Mouse (Mus musculus) bone marrow, adult 2 months (tissue): ENCODE measurements around the gene Apol10b. TPM values are rescaled to one million over a fixed set of nuclear protein-coding genes. Genes with fewer than 3 reads are reported as not detected.
"Not testable (repeated sequence)": the region's sequence is repeated elsewhere in the genome, so short reads cannot be mapped to it uniquely, and the experiment has no call there.

ENCODE experiments used
- H3K27ac ChIP-seq: fragments of 200-500 bp; 2 replicates; pipeline ENCODE4 v1.5.1; 2012; ENCODE audit warnings: low read depth, mild to moderate bottlenecking, control low read depth, inconsistent platforms, low read length; ENCODE audit not compliant: control insufficient read depth, poor library complexity, insufficient read depth
- H3K4me1 ChIP-seq: fragments of 200-500 bp; 2 replicates; pipeline ENCODE4 v1.6.1; 2011; ENCODE audit warnings: low read length; ENCODE audit not compliant: control insufficient read depth, insufficient read depth
- H3K4me3 ChIP-seq: fragments of 200-500 bp; replicated peaks from 2 replicates; pipeline ENCODE3; 2011; ENCODE audit warnings: mild to moderate bottlenecking, low read depth, low read length, control low read depth; ENCODE audit not compliant: control insufficient read depth
- CTCF ChIP-seq: fragments of 200-500 bp; IDR thresholded peaks from 2 replicates; pipeline ENCODE4 v1.5.1; 2011; ENCODE audit warnings: low read length, control low read depth; ENCODE audit not compliant: control insufficient read depth, insufficient read depth
- POLR2A ChIP-seq: fragments of 200-500 bp; IDR thresholded peaks from 2 replicates; pipeline ENCODE4 v1.6.1; 2011; ENCODE audit warnings: low read depth, mild to moderate bottlenecking, control low read depth, low read length, borderline replicate concordance; ENCODE audit not compliant: control insufficient read depth
- WGBS: fragments of 180-500 bp; shearing (Covaris S2); methylation state at CpG from one replicate; pipeline ENCODE4 v1.1.7; 2018; 5-methylcytosine and 5-hydroxymethylcytosine counted together
- polyA plus RNA-seq: library from polyadenylated mRNA; stranded (reverse); fragments of >200 nt; gene quantifications from 2 replicates; pipeline ENCODE4 v1.2.4, GENCODE M21; 2011; ENCODE audit warnings: low replicate concordance; ENCODE audit not compliant: missing spikeins, insufficient read depth, insufficient read length

Gene Apol10b
- polyA plus RNA-seq, 1 experiment = not detected

DNA sequence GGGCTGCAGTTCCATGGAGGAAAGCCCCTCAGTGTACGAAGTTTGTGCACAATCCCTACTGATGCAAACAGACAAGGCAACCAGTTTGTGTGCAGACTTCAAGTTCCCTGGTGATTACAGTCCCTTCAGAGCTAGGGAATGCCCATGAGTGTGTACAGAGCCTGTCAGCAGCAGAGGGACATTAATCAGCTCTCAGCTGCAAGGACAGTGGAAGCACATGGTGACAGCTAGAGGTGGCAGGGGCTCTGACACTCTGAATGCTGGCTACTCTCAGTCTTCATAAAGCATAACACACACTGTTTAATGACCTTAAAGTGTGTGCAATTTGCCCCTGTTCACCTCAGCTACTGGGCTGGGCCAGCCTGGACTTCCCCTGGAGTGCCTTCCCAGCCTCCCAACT lies 2.4 kb downstream of the Apol10b start:
- Histone ChIP-seq H3K4me1 (no peaks in the 10 kb centered on the region), H3K27ac (no peak overlapping the region), H3K4me3 (no peak overlapping the region)
- 72% methylated on average over 1 of the region's 1 CpGs for WGBS
- TF ChIP-seq POLR2A = no peak
- TF ChIP-seq CTCF = no peak

DNA sequence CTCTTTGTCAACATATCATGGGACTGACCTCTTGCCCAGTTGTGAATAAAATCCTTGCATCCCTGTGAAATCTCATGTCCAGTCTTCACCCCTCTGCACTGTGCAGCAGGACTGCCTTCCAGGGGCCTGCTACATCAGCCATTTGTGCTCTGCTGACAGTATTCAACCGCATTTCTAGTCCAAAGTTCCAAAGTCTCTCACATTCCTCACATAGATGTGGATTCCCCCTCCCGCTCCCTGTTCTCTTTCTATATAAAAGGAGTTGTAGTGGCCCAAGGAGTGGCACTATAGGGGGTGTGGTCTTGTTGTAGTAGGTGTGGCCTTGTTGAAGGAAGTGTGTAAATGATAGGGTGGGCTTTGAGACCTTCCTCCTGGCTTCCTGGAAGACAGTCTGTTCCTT lies 5.0 kb downstream of the Apol10b start:
- H3K4me1 ChIP-seq = no peaks in the 10 kb centered on the region
- H3K27ac ChIP-seq = no peak overlapping the region
- TF ChIP-seq CTCF (no peak), POLR2A (no peak)
- 81% methylated on average over 2 of the region's 2 CpGs for WGBS
- no peak overlapping the region for H3K4me3 ChIP-seq

DNA sequence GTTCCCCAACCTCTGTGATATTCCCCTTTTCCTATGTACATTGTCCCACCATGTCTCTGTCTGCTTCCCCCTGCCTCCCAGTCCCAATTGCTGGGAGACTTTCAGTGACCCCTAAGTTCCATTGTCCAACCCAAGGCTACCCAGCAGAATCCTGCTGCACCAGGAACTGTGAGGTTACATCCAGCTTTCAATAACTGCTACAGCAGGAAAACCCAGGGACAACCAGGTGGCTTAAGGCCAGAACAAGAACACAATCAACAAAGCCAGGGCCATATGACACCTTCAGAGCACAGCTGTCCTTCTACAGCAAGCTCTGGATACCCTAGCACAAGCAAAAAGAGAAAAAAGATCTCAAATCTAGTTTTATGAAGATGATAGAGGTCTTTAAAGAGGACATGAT lies 6.9 kb downstream of the Apol10b start:
- Histone ChIP-seq H3K27ac (no peak overlapping the region), H3K4me3 (no peak overlapping the region), H3K4me1 (no peaks in the 10 kb centered on the region)
- TF ChIP-seq CTCF (no peak), POLR2A (no peak)

DNA sequence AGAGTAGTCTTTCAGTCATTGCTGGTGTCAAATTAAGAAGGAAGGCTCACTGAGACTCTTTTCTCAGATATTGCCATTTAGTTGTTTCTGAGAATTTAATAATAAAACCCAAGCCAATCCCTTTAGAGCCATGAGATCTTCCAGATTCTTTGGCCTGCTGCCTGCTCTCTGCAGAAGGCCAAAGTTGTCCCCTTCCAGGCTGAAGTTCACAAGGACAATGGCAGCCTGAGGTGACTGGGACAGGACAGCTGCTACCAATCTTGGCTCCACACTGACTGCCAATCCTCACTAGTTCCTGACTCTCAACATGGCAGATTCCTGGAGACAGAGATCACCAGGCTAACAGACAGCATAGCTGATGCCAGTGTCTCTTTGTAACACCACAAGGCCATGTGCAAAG lies 8.9 kb downstream of the Apol10b start:
- TF ChIP-seq POLR2A (no peak), CTCF (no peak)
- H3K4me1 ChIP-seq = no peaks in the 10 kb centered on the region
- no peak overlapping the region for H3K27ac ChIP-seq
- H3K4me3 ChIP-seq = no peak overlapping the region

DNA sequence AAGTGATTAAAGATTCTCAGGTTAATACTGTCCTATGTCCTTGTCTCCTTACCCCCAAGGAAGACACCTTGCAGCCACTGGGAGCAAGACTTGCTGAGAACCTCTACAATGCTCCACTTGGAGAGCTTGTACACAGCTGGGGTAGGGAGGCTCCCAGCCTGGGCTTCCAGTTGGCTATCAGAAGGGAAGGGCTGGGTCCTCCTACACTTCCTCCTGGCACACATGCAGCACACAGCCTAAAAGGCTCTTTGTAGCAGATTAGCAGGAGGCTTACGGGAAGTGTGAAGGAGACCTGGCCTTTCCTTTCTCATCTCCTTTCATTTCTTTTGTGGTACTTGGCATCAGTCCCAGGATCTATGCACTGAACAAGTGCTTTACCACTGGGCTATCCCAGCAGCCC lies 14.2 kb downstream of the Apol10b start:
- Histone ChIP-seq H3K27ac (no peak overlapping the region), H3K4me3 (no peak overlapping the region), H3K4me1 (no peaks in the 10 kb centered on the region)
- TF ChIP-seq CTCF = no peak
- TF ChIP-seq POLR2A = no peak
- 27% methylated on average over 1 of the region's 1 CpGs for WGBS

DNA sequence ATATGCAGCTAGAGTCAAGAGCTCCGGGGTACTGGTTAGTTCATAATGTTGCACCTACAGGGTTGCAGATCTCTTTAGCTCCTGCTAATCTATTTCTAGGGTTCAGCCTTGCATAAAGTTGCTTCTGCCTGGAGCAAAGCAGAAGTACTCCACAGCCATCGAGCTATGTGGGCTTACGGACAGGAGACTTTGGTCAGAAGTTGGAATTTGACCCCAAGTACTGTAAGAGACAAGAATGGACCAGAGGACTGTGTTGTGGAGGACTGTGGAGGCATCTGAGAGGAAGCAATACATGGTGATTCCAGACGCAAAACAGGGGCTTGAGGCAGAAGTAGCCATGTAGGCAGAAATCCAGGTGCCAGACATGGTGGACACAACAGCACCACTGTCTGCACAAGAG lies 16.6 kb downstream of the Apol10b start:
- WGBS = 70% methylated on average over 4 of the region's 4 CpGs
- H3K4me3 ChIP-seq = no peak overlapping the region
- H3K27ac ChIP-seq = no peak overlapping the region
- H3K4me1 ChIP-seq = no peaks in the 10 kb centered on the region
- no peak for TF ChIP-seq POLR2A
- TF ChIP-seq CTCF = no peak

DNA sequence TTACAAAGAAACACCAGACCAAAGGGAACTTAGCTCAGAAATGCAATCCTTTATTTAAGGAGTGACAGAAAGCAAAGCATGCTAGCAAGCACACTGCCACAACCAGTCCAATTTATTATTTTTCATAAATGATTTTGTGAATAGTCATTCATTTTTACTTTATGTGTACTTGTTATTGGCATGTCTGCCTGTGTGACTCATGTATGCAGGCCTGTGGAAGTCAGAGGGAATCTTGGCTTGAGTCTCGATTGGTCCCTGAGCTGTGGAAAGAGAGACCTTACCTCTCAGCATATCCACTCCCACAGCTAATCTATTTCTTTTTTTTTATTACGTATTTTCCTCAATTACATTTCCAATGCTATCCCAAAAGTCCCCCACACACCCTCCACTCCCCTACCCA lies 17.1 kb downstream of the Apol10b start:
- Histone ChIP-seq H3K4me1 (no peaks in the 10 kb centered on the region), H3K4me3 (no peak overlapping the region), H3K27ac (no peak overlapping the region)
- 74% methylated on average over 2 of the region's 2 CpGs for WGBS
- TF ChIP-seq CTCF (no peak), POLR2A (no peak)

DNA sequence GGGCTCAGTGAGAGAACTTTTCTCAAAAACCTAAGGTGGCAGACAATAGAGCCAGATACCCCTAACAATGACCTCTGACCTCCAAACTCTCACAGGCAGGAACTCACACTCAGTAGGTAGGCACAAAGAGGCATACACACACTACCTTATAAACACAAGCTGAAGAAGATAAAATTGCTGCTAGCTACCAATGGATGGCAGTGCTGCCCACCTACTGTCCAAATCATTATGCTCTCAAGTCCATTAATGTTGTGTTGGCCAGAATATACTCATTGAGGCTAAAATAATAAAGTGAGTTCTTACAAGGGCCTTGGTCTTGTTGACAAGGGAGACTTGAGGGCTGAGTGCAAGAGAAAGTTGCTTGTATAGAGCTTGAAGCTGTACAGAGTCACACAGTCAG lies 32.7 kb downstream of the Apol10b start:
- no peak overlapping the region for H3K27ac ChIP-seq
- H3K4me3 ChIP-seq = no peak overlapping the region
- no peak for TF ChIP-seq CTCF
- TF ChIP-seq POLR2A = no peak
- H3K4me1 ChIP-seq = no peaks in the 10 kb centered on the region

DNA sequence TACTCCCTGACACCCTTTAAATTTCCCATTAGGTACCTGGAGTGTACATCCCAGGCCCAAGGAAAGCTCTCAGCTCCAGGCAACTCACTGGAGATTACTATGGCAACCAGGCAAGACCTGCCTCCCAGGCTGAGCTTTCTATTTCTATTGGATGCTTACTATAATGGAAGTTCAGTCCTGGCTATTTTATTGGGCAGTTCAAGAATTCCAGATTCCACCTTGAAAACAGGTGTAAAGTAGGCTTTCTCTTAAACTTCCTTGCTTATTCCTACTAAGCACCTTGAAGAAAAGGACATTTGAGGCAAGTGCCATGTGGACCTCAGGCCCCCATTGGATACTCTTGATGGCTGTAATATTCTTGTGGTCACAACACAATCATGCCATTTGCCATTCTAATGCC lies 34.1 kb downstream of the Apol10b start, which contains the start of gene 1700025B11Rik:
1700025B11Rik (minus strand) TSS at position 101 of the 400 bp plus-strand sequence.
- H3K4me1 ChIP-seq = no peaks in the 10 kb centered on the region
- no peak within 1 kb of the TSS for H3K4me3 ChIP-seq
- H3K27ac ChIP-seq = no peak within 1 kb of the TSS
- TF ChIP-seq POLR2A (no peak), CTCF (no peak)

DNA sequence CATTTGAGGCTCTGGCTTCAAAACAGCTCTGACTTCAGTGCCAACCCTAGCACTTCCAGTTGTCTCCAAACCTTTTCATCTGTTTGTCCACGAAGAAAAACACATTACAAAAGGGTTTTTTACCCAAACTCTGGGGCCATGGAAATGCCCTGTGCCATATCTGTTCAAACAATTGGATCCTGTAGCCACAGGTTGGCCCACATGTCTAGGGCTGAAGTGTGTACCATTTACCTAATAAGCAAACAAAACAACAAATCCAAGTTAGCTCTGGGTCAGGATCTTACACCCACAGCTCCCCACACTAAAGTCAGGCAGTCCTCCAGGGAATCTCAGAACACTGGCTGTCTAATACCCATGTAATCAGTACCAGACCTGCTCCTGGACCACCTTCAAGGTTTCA lies 56.7 kb downstream of the Apol10b start:
- H3K4me3 ChIP-seq, H3K4me1 ChIP-seq, H3K27ac ChIP-seq: not testable (repeated sequence)
- WGBS = 29% methylated on average over 1 of the region's 1 CpGs
